In genomic region chr6:91807169-91807568, GRCm38 (mm10) we compare ENCODE assay signal across 8 mouse cellular contexts. TPM values are rescaled to one million over a fixed set of nuclear protein-coding genes. Genes with fewer than 3 reads are reported as not detected.
A peak's percentile ranks its signal among the peaks of the same experiment; 100 is the strongest.
DNase-seq lines count a peak whose midpoint lies in the region; ATAC-seq and TF ChIP-seq lines count a peak whose summit lies in the region.

No protein-coding gene starts in this region.

- peak overlapping the region; percentile 34 for H3K4me3 ChIP-seq in hindbrain, postnatal 0 days (ENCODE audit: low read length)
- H3K4me3 ChIP-seq in midbrain, embryonic 16.5 days (ENCODE audit: low read depth, low read length), result peak overlapping the region; percentile 35

- WGBS in hindbrain, postnatal 0 days, result 6% methylated on average over 21 of the region's 23 CpGs
- WGBS in midbrain, embryonic 16.5 days, result 3% methylated on average over 23 of the region's 23 CpGs

- no peak for TF ChIP-seq CTCF in hindbrain, postnatal 0 days (IDR thresholded peaks at IDR 0.05; ENCODE audit: low read depth)

- H3K9ac ChIP-seq in hindbrain, postnatal 0 days (replicated peaks; ENCODE audit: low read length), result peak overlapping the region; percentile 49
- H3K9ac ChIP-seq in midbrain, embryonic 16.5 days (ENCODE audit: low read depth, low read length), result peak overlapping the region; percentile 66

- H3K27ac ChIP-seq in hindbrain, postnatal 0 days, result no peak overlapping the region
- H3K27ac ChIP-seq in midbrain, embryonic 16.5 days (ENCODE audit: low read length), result no peak overlapping the region; the same call in 1 of the 2 replicates

- no peak; the same call in 1 of the 2 replicates for ATAC-seq in hindbrain, postnatal 0 days
- peak; percentile 44; the same call in 1 of the 2 replicates for ATAC-seq in midbrain, embryonic 16.5 days

- peak overlapping the region; percentile 55 for H3K4me2 ChIP-seq in hindbrain, postnatal 0 days (ENCODE audit: low read depth, low read length)
- H3K4me2 ChIP-seq in midbrain, embryonic 16.5 days (ENCODE audit: low read length), result peak overlapping the region; percentile 62

- no peaks in the 10 kb centered on the region for H3K27me3 ChIP-seq in hindbrain, postnatal 0 days (ENCODE audit: insufficient read depth, low read length)
- no peaks in the 10 kb centered on the region; the same call in 1 of the 2 replicates for H3K27me3 ChIP-seq in midbrain, embryonic 16.5 days (ENCODE audit: control insufficient read depth, insufficient read depth, low read depth, low read length)

- peaks cover 12% of the 10 kb centered on the region for H3K4me1 ChIP-seq in hindbrain, postnatal 0 days (ENCODE audit: insufficient read depth, low read length)
- H3K4me1 ChIP-seq in midbrain, embryonic 16.5 days (ENCODE audit: control insufficient read depth, insufficient read depth, low read length), result peaks cover 13% of the 10 kb centered on the region

- DNase-seq in adrenal gland, postnatal 25 days, result peak; percentile 12
- no peak for DNase-seq in adrenal gland, adult 18-20 months (ENCODE audit: low spot score in 2 of 2)
- DNase-seq in ovary, postnatal 36 days (ENCODE audit: low spot score), result peak; percentile 20
- no peak for DNase-seq in ovary, adult 18-20 months (ENCODE audit: low spot score)
- no peak for DNase-seq in hindbrain, postnatal 0 days (ENCODE audit: low spot score)
- DNase-seq in spleen, postnatal 36 days (ENCODE audit: low spot score in 2 of 2), result no peak
- DNase-seq in spleen, postnatal 14 days (ENCODE audit: low spot score in 2 of 2), result no peak

- no peaks in the 10 kb centered on the region for H3K36me3 ChIP-seq in hindbrain, postnatal 0 days (ENCODE audit: insufficient read depth, low read length)
- no peaks in the 10 kb centered on the region for H3K36me3 ChIP-seq in midbrain, embryonic 16.5 days (ENCODE audit: control insufficient read depth, insufficient read depth, low read length)

- no peaks in the 10 kb centered on the region for H3K9me3 ChIP-seq in hindbrain, postnatal 0 days (ENCODE audit: low read length)
- H3K9me3 ChIP-seq in midbrain, embryonic 16.5 days (replicated peaks; ENCODE audit: control insufficient read depth, low read length, poor library complexity, severe bottlenecking), result no peaks in the 10 kb centered on the region

RNA-seq across cellular contexts. Expression of gene Grip2, which starts 19.9 kb away (rescaled TPM):
- 1.4 and 1.9 TPM in 2 replicates for total RNA-seq in adrenal gland, postnatal 25 days (2021)
- 1 to 10 TPM; 1.7 to 2.1 TPM for total RNA-seq in adrenal gland, adult 18-20 months (2021)
- total RNA-seq in hindbrain, postnatal 0 days (2014; rRNA removed), result 14.6 and 19.2 TPM in 2 replicates
- polyA plus RNA-seq in hindbrain, postnatal 0 days (2015; fragmentation: Nextera tagmentation; extraction: Ambion mirVana), result 5.2 and 5.3 TPM in 2 replicates
- 7.8 and 10.1 TPM in 2 replicates for polyA plus RNA-seq in midbrain, embryonic 16.5 days (2015; fragmentation: Nextera tagmentation; extraction: Ambion mirVana)

Comparison
In these comparisons a context has a peak if more than half of its experiments do, and no peak if none do; other contexts are left out.
1. DNase-seq: peak in adrenal gland, postnatal 25 days (single experiment) and ovary, postnatal 36 days (single experiment); none in adrenal gland, adult 18-20 months (0 of 2), ovary, adult 18-20 months (single experiment), hindbrain, postnatal 0 days (single experiment), spleen, postnatal 36 days (0 of 2) and spleen, postnatal 14 days (0 of 2).